Mouse (Mus musculus) brown adipose tissue, adult 24 weeks (tissue): ENCODE results near the gene Ubtd1. TPM values are rescaled to one million over a fixed set of nuclear protein-coding genes. Genes with fewer than 3 reads are reported as not detected.
"Not testable (repeated sequence)": the region's sequence is repeated elsewhere in the genome, so short reads cannot be mapped to it uniquely, and the experiment has no call there.

Experiments
- H3K27ac ChIP-seq: fragments of 200-500 bp; replicated peaks from 2 replicates; pipeline ENCODE4 v1.5.1; 2012; ENCODE audit warnings: low read depth, mild to moderate bottlenecking, low read length
- H3K4me1 ChIP-seq: fragments of 200-500 bp; 2 replicates; pipeline ENCODE4 v1.6.1; 2012; ENCODE audit warnings: low read length, mixed read lengths; ENCODE audit not compliant: control insufficient read depth, insufficient read depth, insufficient read length
- H3K4me3 ChIP-seq: fragments of 200-500 bp; 2 replicates; pipeline ENCODE4 v1.5.1; 2012; ENCODE audit warnings: low read depth, mild to moderate bottlenecking, low read length, moderate library complexity; ENCODE audit not compliant: insufficient read depth
- polyA plus RNA-seq: library from polyadenylated mRNA; stranded (reverse); fragments of >200 nt; gene quantifications from 2 replicates; pipeline ENCODE4 v1.2.4, GENCODE M21; 2012; ENCODE audit not compliant: missing spikeins, insufficient read depth, insufficient read length

Gene Ubtd1
- polyA plus RNA-seq, 1 experiment, result 9.0 TPM

- H3K4me1 ChIP-seq, result no peaks in the 10 kb centered on the region
- no peak overlapping the region for H3K4me3 ChIP-seq
- no peak overlapping the region for H3K27ac ChIP-seq
Observed at GRCm38 (mm10) chr19:42079006-42079405, 97.4 kb downstream of the Ubtd1 start.

GRCm38 (mm10) chr19:42079950-42080349 is 98.4 kb downstream of the Ubtd1 start:
- no peak overlapping the region for H3K27ac ChIP-seq

GRCm38 (mm10) chr19:42080469-42080868 is 98.9 kb downstream of the Ubtd1 start:
- H3K4me3 ChIP-seq, result no peak overlapping the region
- H3K27ac ChIP-seq, result no peak overlapping the region
- H3K4me1 ChIP-seq, result no peaks in the 10 kb centered on the region

More at GRCm38 (mm10) chr19:42079950-42080349, 98.4 kb downstream of the Ubtd1 start:
- Histone ChIP-seq H3K4me3 (no peak overlapping the region), H3K4me1 (no peaks in the 10 kb centered on the region)

GRCm38 (mm10) chr19:42081613-42082012 is 100.0 kb downstream of the Ubtd1 start:
- not testable (repeated sequence) for H3K4me3 ChIP-seq, H3K4me1 ChIP-seq, H3K27ac ChIP-seq

Other genes with a start within 250 kb of the Ubtd1 start
- not detected in 2 replicates for gene Slit1, start 238.1 kb upstream of the Ubtd1 start, polyA plus RNA-seq
- 2.5 and 2.8 TPM in 2 replicates for gene Arhgap19, start 179.7 kb upstream of the Ubtd1 start, polyA plus RNA-seq
- gene Frat1, start 151.8 kb upstream of the Ubtd1 start, polyA plus RNA-seq, result 5.3 and 6.0 TPM in 2 replicates
- gene Frat2, start 133.6 kb upstream of the Ubtd1 start, polyA plus RNA-seq, result 1.3 and 2.1 TPM in 2 replicates
- 3.3 and 3.6 TPM in 2 replicates for gene Rrp12, start 85.6 kb upstream of the Ubtd1 start, polyA plus RNA-seq
- 903 and 992 TPM in 2 replicates for gene Pgam1, start 69.8 kb upstream of the Ubtd1 start, polyA plus RNA-seq
- 21.6 and 24.3 TPM in 2 replicates for gene Exosc1, start 48.3 kb upstream of the Ubtd1 start, polyA plus RNA-seq
- gene Zdhhc16, start 48.3 kb upstream of the Ubtd1 start, polyA plus RNA-seq, result 6.6 and 10.9 TPM in 2 replicates
- gene Mms19, start 606 bp upstream of the Ubtd1 start, polyA plus RNA-seq, result 8.6 and 9.6 TPM in 2 replicates
- 2.1 and 3.2 TPM in 2 replicates for gene Ankrd2, start 54.2 kb downstream of the Ubtd1 start, polyA plus RNA-seq
- gene Hoga1, start 63.8 kb downstream of the Ubtd1 start, polyA plus RNA-seq, result 3.3 and 5.7 TPM in 2 replicates
- gene 4933411K16Rik, start 70.5 kb downstream of the Ubtd1 start, polyA plus RNA-seq, result not detected in 2 replicates
- gene Morn4, start 104.6 kb downstream of the Ubtd1 start, polyA plus RNA-seq, result 0.63 TPM in 1 of 2 replicates, not detected in the other
- 14.4 and 21.6 TPM in 2 replicates for gene Pi4k2a, start 108.7 kb downstream of the Ubtd1 start, polyA plus RNA-seq
- 12.6 and 16.8 TPM in 2 replicates for gene Avpi1, start 147.3 kb downstream of the Ubtd1 start, polyA plus RNA-seq
- 33.6 and 41.9 TPM in 2 replicates for gene Marveld1, start 165.6 kb downstream of the Ubtd1 start, polyA plus RNA-seq
- 11.3 and 12.7 TPM in 2 replicates for gene Zfyve27, start 182.2 kb downstream of the Ubtd1 start, polyA plus RNA-seq
- gene Sfrp5, start 220.5 kb downstream of the Ubtd1 start, polyA plus RNA-seq, result 2.8 and 4.7 TPM in 2 replicates